Mouse (Mus musculus): ENCODE measurements at regions not wholly inside any gene's neighbourhood (a gene's known extent, or its start where the extent isn't known, plus 50 kb on each side); places are given as distances from the start of the nearest gene placed in this dataset.
"Not testable (repeated sequence)": the region's sequence is repeated elsewhere in the genome, so short reads cannot be mapped to it uniquely, and the experiment has no call there.

- Histone ChIP-seq H3K4me2 (no peak overlapping the region), H3K4me1 (replicated peaks) (no peaks in the 10 kb centered on the region), H3K36me3 (no peaks in the 10 kb centered on the region), H3K9ac (no peak overlapping the region), H3K27me3 (no peaks in the 10 kb centered on the region), H3K27ac (replicated peaks) (no peak overlapping the region), H3K9me3 (no peaks in the 10 kb centered on the region), H3K4me3 (no peak overlapping the region)
- WGBS, result 88% methylated on average over 5 of the region's 5 CpGs
- no peak for ATAC-seq (ENCODE audit: low read depth)
Observed at GRCm38 (mm10) chr13:102016518-102016917, 248.5 kb upstream of the Pik3r1 start.

- Histone ChIP-seq H3K4me2 (no peak overlapping the region), H3K27me3 (no peaks in the 10 kb centered on the region), H3K27ac (replicated peaks) (no peak overlapping the region), H3K9me3 (no peaks in the 10 kb centered on the region), H3K9ac (no peak overlapping the region), H3K4me1 (replicated peaks) (no peaks in the 10 kb centered on the region), H3K4me3 (no peak overlapping the region), H3K36me3 (no peaks in the 10 kb centered on the region)
- WGBS, result 86% methylated on average over 1 of the region's 1 CpGs
- no peak for ATAC-seq (ENCODE audit: low read depth)
Observed at GRCm38 (mm10) chr13:102022273-102022672, 254.3 kb upstream of the Pik3r1 start.

- Histone ChIP-seq H3K4me2 (no peak overlapping the region), H3K36me3 (no peaks in the 10 kb centered on the region), H3K27ac (replicated peaks) (no peak overlapping the region), H3K9ac (no peak overlapping the region), H3K4me1 (replicated peaks) (no peaks in the 10 kb centered on the region), H3K4me3 (no peak overlapping the region), H3K27me3 (no peaks in the 10 kb centered on the region), H3K9me3 (no peaks in the 10 kb centered on the region)
- 91% methylated on average over 4 of the region's 4 CpGs for WGBS
- no peak for ATAC-seq (ENCODE audit: low read depth)
Observed at GRCm38 (mm10) chr13:102022757-102023156, 254.7 kb upstream of the Pik3r1 start.

- ATAC-seq (ENCODE audit: low read depth), result no peak
Observed at GRCm38 (mm10) chr13:102023624-102024023, 255.6 kb upstream of the Pik3r1 start.

GRCm38 (mm10) chr13:102025138-102025537 is 257.1 kb upstream of the Pik3r1 start:
- Histone ChIP-seq H3K9ac (no peak overlapping the region), H3K9me3 (no peaks in the 10 kb centered on the region), H3K27ac (replicated peaks) (no peak overlapping the region), H3K27me3 (no peaks in the 10 kb centered on the region), H3K4me3 (no peak overlapping the region), H3K36me3 (no peaks in the 10 kb centered on the region), H3K4me2 (no peak overlapping the region), H3K4me1 (replicated peaks) (no peaks in the 10 kb centered on the region)
- no peak for ATAC-seq (ENCODE audit: low read depth)
- WGBS, result 87% methylated on average over 3 of the region's 3 CpGs

More at GRCm38 (mm10) chr13:102023624-102024023, 255.6 kb upstream of the Pik3r1 start:
- Histone ChIP-seq H3K27me3 (no peaks in the 10 kb centered on the region), H3K4me1 (replicated peaks) (no peaks in the 10 kb centered on the region), H3K36me3 (no peaks in the 10 kb centered on the region), H3K9ac (no peak overlapping the region), H3K4me3 (no peak overlapping the region), H3K9me3 (no peaks in the 10 kb centered on the region), H3K27ac (replicated peaks) (no peak overlapping the region), H3K4me2 (no peak overlapping the region)
- WGBS, result 95% methylated on average over 1 of the region's 1 CpGs

GRCm38 (mm10) chr13:102025547-102025946 is 257.5 kb upstream of the Pik3r1 start:
- not testable (repeated sequence) for H3K4me3 ChIP-seq; H3K27ac ChIP-seq (replicated peaks); H3K27me3 ChIP-seq; H3K9ac ChIP-seq; H3K36me3 ChIP-seq; H3K9me3 ChIP-seq; H3K4me1 ChIP-seq (replicated peaks); H3K4me2 ChIP-seq; ATAC-seq (ENCODE audit: low read depth)
- 83% methylated on average over 2 of the region's 2 CpGs for WGBS

- no peaks in the 10 kb centered on the region for H3K36me3 ChIP-seq
- H3K27me3 ChIP-seq, result no peaks in the 10 kb centered on the region
- no peak overlapping the region for H3K4me3 ChIP-seq
- no peak overlapping the region for H3K4me2 ChIP-seq
- no peak for ATAC-seq (ENCODE audit: low read depth)
- H3K4me1 ChIP-seq (replicated peaks), result no peaks in the 10 kb centered on the region
- no peaks in the 10 kb centered on the region for H3K9me3 ChIP-seq
- 84% methylated on average over 4 of the region's 4 CpGs for WGBS
- H3K9ac ChIP-seq, result no peak overlapping the region
- H3K27ac ChIP-seq (replicated peaks), result no peak overlapping the region
Observed at GRCm38 (mm10) chr13:102031416-102031815, 263.4 kb upstream of the Pik3r1 start.

- Histone ChIP-seq H3K27me3 (no peaks in the 10 kb centered on the region), H3K4me3 (no peak overlapping the region), H3K4me1 (replicated peaks) (no peaks in the 10 kb centered on the region), H3K9ac (no peak overlapping the region), H3K36me3 (no peaks in the 10 kb centered on the region), H3K9me3 (no peaks in the 10 kb centered on the region), H3K4me2 (no peak overlapping the region), H3K27ac (replicated peaks) (no peak overlapping the region)
- no peak for ATAC-seq (ENCODE audit: low read depth)
- WGBS, result 50% methylated on average over 4 of the region's 4 CpGs
Observed at GRCm38 (mm10) chr13:102034484-102034883, 266.5 kb upstream of the Pik3r1 start.

- Histone ChIP-seq H3K36me3 (no peaks in the 10 kb centered on the region), H3K27ac (replicated peaks) (no peak overlapping the region), H3K4me1 (replicated peaks) (no peaks in the 10 kb centered on the region), H3K9me3 (no peaks in the 10 kb centered on the region), H3K27me3 (no peaks in the 10 kb centered on the region), H3K9ac (no peak overlapping the region), H3K4me2 (no peak overlapping the region), H3K4me3 (no peak overlapping the region)
- WGBS, result 81% methylated on average over 5 of the region's 5 CpGs
- no peak for ATAC-seq (ENCODE audit: low read depth)
Observed at GRCm38 (mm10) chr13:102036001-102036400, 268.0 kb upstream of the Pik3r1 start.

GRCm38 (mm10) chr13:102036819-102037624 is 269.0 kb upstream of the Pik3r1 start:
- Histone ChIP-seq H3K36me3 (no peaks in the 10 kb centered on the region), H3K9me3 (no peaks in the 10 kb centered on the region), H3K4me3 (no peak overlapping the region), H3K9ac (no peak overlapping the region), H3K4me2 (no peak overlapping the region), H3K27ac (replicated peaks) (no peak overlapping the region), H3K27me3 (no peaks in the 10 kb centered on the region), H3K4me1 (replicated peaks) (no peaks in the 10 kb centered on the region)
- WGBS, result 80% methylated on average over 7 of the region's 7 CpGs
- ATAC-seq (ENCODE audit: low read depth), result no peak

GRCm38 (mm10) chr13:102060213-102060612 is 292.2 kb upstream of the Pik3r1 start:
- Histone ChIP-seq H3K9me3 (no peaks in the 10 kb centered on the region), H3K27ac (replicated peaks) (no peak overlapping the region), H3K27me3 (no peaks in the 10 kb centered on the region), H3K36me3 (no peaks in the 10 kb centered on the region), H3K9ac (no peak overlapping the region), H3K4me2 (no peak overlapping the region), H3K4me3 (no peak overlapping the region), H3K4me1 (replicated peaks) (no peaks in the 10 kb centered on the region)
- ATAC-seq (ENCODE audit: low read depth), result no peak
- 93% methylated on average over 3 of the region's 3 CpGs for WGBS

GRCm38 (mm10) chr13:102064590-102065273 is 296.7 kb upstream of the Pik3r1 start:
- H3K27me3 ChIP-seq, result no peaks in the 10 kb centered on the region
- 42% methylated on average over 7 of the region's 7 CpGs for WGBS
- no peak overlapping the region for H3K4me3 ChIP-seq
- no peaks in the 10 kb centered on the region for H3K36me3 ChIP-seq
- no peak for ATAC-seq (ENCODE audit: low read depth)
- no peaks in the 10 kb centered on the region for H3K9me3 ChIP-seq
- no peaks in the 10 kb centered on the region for H3K4me1 ChIP-seq (replicated peaks)
- no peak overlapping the region for H3K4me2 ChIP-seq
- H3K9ac ChIP-seq, result no peak overlapping the region
- no peak overlapping the region for H3K27ac ChIP-seq (replicated peaks)
